Mouse (Mus musculus): ENCODE measurements around the gene Lrrc8b.
A peak's percentile ranks its signal among the peaks of the same experiment; 100 is the strongest.

Gene Lrrc8b

DNA sequence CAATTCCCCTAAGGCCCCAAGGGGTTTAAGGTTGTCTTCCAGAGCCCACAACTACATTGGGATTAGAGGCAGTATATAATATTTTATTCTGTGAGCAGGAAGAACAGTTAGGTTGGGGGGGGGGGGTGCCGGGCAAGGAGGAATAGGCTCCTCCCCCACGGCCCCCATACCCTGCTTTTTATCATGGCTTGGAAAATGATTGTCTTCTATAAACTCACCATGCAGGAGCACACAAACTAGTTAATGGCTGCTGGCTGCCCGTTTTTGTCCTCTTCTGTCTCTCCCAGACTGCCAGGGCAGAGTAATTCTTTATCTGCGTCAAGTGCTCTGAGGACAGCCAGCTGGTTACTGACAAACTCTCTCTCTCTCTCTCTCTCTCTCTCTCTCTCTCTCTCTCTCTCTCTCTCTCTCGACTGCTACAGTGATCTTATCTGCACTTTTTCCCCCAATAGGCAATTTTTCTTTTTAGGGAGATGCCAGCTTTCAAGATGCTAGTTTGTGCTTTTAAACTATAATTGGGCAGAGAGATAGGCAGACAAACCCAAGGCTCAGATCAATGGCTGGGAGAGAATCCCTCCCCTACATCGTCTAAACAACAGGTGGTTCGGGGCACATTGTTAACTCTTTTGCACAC is 102.5 kb downstream of the Lrrc8b start:
- no peak for DNase-seq (ENCODE audit: low read depth in 1 of 2, low spot score in 2 of 2)

GRCm38 (mm10) chr5:105518626-105519095 is 103.1 kb downstream of the Lrrc8b start:
- peak in 1 of 2 experiments; percentile 28 for DNase-seq (ENCODE audit: low read depth in 1 of 2, low spot score in 2 of 2)

- peak; percentile 74 to 92 for DNase-seq (ENCODE audit: low read depth in 1 of 2, low spot score in 2 of 2)
Observed at GRCm38 (mm10) chr5:105519096-105519975, 103.8 kb downstream of the Lrrc8b start, which contains the start of gene Lrrc8c. Gene Lrrc8c (plus strand): TSS chr5:105519388.

- DNase-seq (ENCODE audit: low read depth in 1 of 2, low spot score in 2 of 2), result no peak
Observed at GRCm38 (mm10) chr5:105519976-105520300, 104.4 kb downstream of the Lrrc8b start.

GRCm38 (mm10) chr5:105520442-105520965 is 104.9 kb downstream of the Lrrc8b start:
- DNase-seq (ENCODE audit: low read depth in 1 of 2, low spot score in 2 of 2), result no peak

- no peak for DNase-seq (ENCODE audit: low read depth in 1 of 2, low spot score in 2 of 2)
Observed at GRCm38 (mm10) chr5:105523452-105523851, 107.9 kb downstream of the Lrrc8b start.

GRCm38 (mm10) chr5:105525004-105525403 is 109.4 kb downstream of the Lrrc8b start:
- no peak for DNase-seq (ENCODE audit: low read depth in 1 of 2, low spot score in 2 of 2)

DNA sequence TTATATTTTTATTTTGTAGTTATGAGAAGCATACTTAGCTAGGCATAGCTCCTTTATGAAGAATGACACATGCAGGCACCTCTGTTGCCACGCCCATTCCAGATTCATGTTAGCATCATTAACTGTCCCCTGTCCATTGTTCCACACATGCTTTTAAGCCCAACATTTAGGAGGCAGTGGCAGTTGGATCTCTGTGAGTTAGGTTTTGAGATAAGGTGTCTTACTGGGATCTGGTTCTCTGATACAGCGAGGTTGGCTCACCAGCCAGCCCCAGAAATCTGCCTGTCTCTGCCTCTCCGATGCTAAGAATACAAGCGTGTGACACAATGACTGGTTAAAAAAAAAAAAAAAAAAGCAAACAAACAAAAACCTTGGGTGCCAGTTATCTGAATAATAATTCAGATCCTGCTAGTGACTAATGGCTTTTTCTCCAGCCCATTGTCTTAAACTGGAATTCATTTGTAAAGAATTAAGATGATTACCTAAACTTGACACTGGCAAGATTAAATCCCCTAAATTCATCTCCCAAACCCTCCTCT is 110.6 kb downstream of the Lrrc8b start:
- no peak for DNase-seq (ENCODE audit: low read depth in 1 of 2, low spot score in 2 of 2)

GRCm38 (mm10) chr5:105526766-105527165 is 111.2 kb downstream of the Lrrc8b start:
- DNase-seq (ENCODE audit: low read depth in 1 of 2, low spot score in 2 of 2), result no peak

- no peak for DNase-seq (ENCODE audit: low read depth in 1 of 2, low spot score in 2 of 2)
Observed at GRCm38 (mm10) chr5:105527477-105528331, 112.1 kb downstream of the Lrrc8b start.

GRCm38 (mm10) chr5:105530576-105530975 is 115.0 kb downstream of the Lrrc8b start:
- DNase-seq (ENCODE audit: low read depth in 1 of 2, low spot score in 2 of 2), result no peak

DNA sequence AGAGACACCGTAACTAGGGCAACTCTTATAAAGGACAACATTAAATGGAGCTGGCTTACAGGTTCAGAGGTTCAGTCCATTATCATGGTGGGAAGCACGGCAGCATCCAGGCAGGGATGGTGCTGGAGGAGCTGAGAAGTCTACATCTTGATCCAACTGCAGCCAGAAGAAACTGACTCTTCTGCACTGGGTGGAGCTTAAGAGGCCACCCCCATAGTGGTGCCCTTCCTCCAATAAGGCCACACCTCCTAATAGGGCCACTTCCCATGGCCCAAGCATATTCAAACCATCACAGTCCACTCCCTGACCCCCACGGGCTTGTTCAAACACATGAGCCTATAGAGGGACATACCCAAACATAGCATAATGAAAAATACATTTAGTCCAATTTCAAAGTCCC is 119.6 kb downstream of the Lrrc8b start:
- DNase-seq (ENCODE audit: low read depth in 1 of 2, low spot score in 2 of 2), result no peak

GRCm38 (mm10) chr5:105536172-105536571 is 120.6 kb downstream of the Lrrc8b start:
- DNase-seq (ENCODE audit: low read depth in 1 of 2, low spot score in 2 of 2), result no peak

GRCm38 (mm10) chr5:105537101-105537723 is 121.6 kb downstream of the Lrrc8b start:
- DNase-seq (ENCODE audit: low read depth in 1 of 2, low spot score in 2 of 2), result no peak
